ENCODE assay signal across 9 mouse cellular contexts in genomic region chr10:4341430-4341829, GRCm38 (mm10). TPM values are rescaled to one million over a fixed set of nuclear protein-coding genes. Genes with fewer than 3 reads are reported as not detected.
DNase-seq lines count a peak whose midpoint lies in the region; ATAC-seq and TF ChIP-seq lines count a peak whose summit lies in the region.
"Had no signal": no experiment of that assay in that cellular context is flagged by ENCODE, and none has a peak within 500 bp of the region (broad histone marks: within the 10 kb centered on the region; RNA-seq: fewer than 3 reads in every experiment).

No protein-coding gene starts in this region.

- H3K9me3 ChIP-seq in forebrain, embryonic 10.5 days, result no peaks in the 10 kb centered on the region
- H3K9me3 ChIP-seq in forebrain, embryonic 12.5 days, result no peaks in the 10 kb centered on the region
- no peaks in the 10 kb centered on the region for H3K9me3 ChIP-seq in neural tube, embryonic 12.5 days
- no peaks in the 10 kb centered on the region for H3K9me3 ChIP-seq in heart, postnatal 0 days (replicated peaks; ENCODE audit: control insufficient read depth, low read length)
- H3K9me3 ChIP-seq in lung, embryonic 15.5 days, result no peaks in the 10 kb centered on the region
- H3K9me3 ChIP-seq: limb, embryonic 13.5 days had no signal

- WGBS in forebrain, embryonic 10.5 days, result 24% methylated on average over 2 of the region's 2 CpGs
- whole genome bisulfite sequencing in forebrain, embryonic 12.5 days, result 29% methylated on average over 2 of the region's 2 CpGs
- WGBS in neural tube, embryonic 12.5 days, result 32% methylated on average over 2 of the region's 2 CpGs
- WGBS in heart, postnatal 0 days, result 8% methylated on average over 2 of the region's 2 CpGs
- WGBS in lung, embryonic 15.5 days, result 5% methylated on average over 2 of the region's 2 CpGs

- no peaks in the 10 kb centered on the region for H3K27me3 ChIP-seq in forebrain, embryonic 10.5 days (ENCODE audit: poor library complexity, severe bottlenecking)
- no peaks in the 10 kb centered on the region for H3K27me3 ChIP-seq in forebrain, embryonic 12.5 days
- H3K27me3 ChIP-seq in neural tube, embryonic 12.5 days (replicated peaks), result no peaks in the 10 kb centered on the region
- H3K27me3 ChIP-seq in heart, postnatal 0 days (ENCODE audit: control insufficient read depth, insufficient read depth, low read length), result no peaks in the 10 kb centered on the region
- no peaks in the 10 kb centered on the region for H3K27me3 ChIP-seq in lung, embryonic 15.5 days
- H3K27me3 ChIP-seq: limb, embryonic 13.5 days had no signal

- H3K4me1 ChIP-seq in forebrain, embryonic 10.5 days, result peaks cover 20% of the 10 kb centered on the region
- H3K4me1 ChIP-seq in forebrain, embryonic 12.5 days, result peaks cover 4% of the 10 kb centered on the region; the same call in 1 of the 2 replicates
- H3K4me1 ChIP-seq in neural tube, embryonic 12.5 days, result peaks cover 3% of the 10 kb centered on the region; the same call in 1 of the 2 replicates
- H3K4me1 ChIP-seq in heart, postnatal 0 days (ENCODE audit: control insufficient read depth, insufficient read depth), result 0 out of 2 replicates have a peak, but pooled peaks cover 10% of the 10 kb centered on the region
- peaks cover 28% of the 10 kb centered on the region for H3K4me1 ChIP-seq in lung, embryonic 15.5 days

- no peak for TF ChIP-seq POLR2A in brain, embryonic 14.5 days (IDR thresholded peaks at IDR 0.05; ENCODE audit: borderline replicate concordance, extremely low read depth, insufficient read depth, insufficient read length, poor library complexity, severe bottlenecking)

- no peak overlapping the region for H3K4me2 ChIP-seq in forebrain, embryonic 12.5 days
- H3K4me2 ChIP-seq in neural tube, embryonic 12.5 days (replicated peaks), result no peak overlapping the region; the same call in 1 of the 2 replicates
- H3K4me2 ChIP-seq in heart, postnatal 0 days (ENCODE audit: low read depth, low read length), result peak overlapping the region; percentile 12; the same call in 1 of the 2 replicates
- no peak overlapping the region for H3K4me2 ChIP-seq in lung, embryonic 15.5 days
- H3K4me2 ChIP-seq: limb, embryonic 13.5 days had no signal

- ATAC-seq in forebrain, embryonic 12.5 days (ENCODE audit: low FRiP score), result no peak
- 0 out of 2 replicates have a peak, but pooled peaks have one; percentile 42 for ATAC-seq in neural tube, embryonic 12.5 days (ENCODE audit: low FRiP score, low read depth)
- ATAC-seq in heart, postnatal 0 days (ENCODE audit: insufficient read depth, low read depth), result peak; percentile 67; the same call in 1 of the 2 replicates
- ATAC-seq in lung, embryonic 15.5 days (ENCODE audit: borderline replicate concordance, extremely low read depth, low FRiP score, low TSS enrichment), result 0 out of 2 replicates have a peak, but pooled peaks have one; percentile 41

- H3K36me3 ChIP-seq in forebrain, embryonic 10.5 days (replicated peaks), result no peaks in the 10 kb centered on the region
- no peaks in the 10 kb centered on the region for H3K36me3 ChIP-seq in forebrain, embryonic 12.5 days (replicated peaks)
- no peaks in the 10 kb centered on the region for H3K36me3 ChIP-seq in neural tube, embryonic 12.5 days
- no peaks in the 10 kb centered on the region for H3K36me3 ChIP-seq in heart, postnatal 0 days (replicated peaks; ENCODE audit: control insufficient read depth, insufficient read depth, low read length)
- no peaks in the 10 kb centered on the region for H3K36me3 ChIP-seq in lung, embryonic 15.5 days
- H3K36me3 ChIP-seq: limb, embryonic 13.5 days had no signal

- peak; percentile 38 for DNase-seq in forebrain, embryonic 10.5 days (ENCODE audit: extremely low spot score, low spot score)
- no peak for DNase-seq in neural tube, embryonic 10.5 days (ENCODE audit: extremely low spot score, low spot score)
- peak; percentile 54 for DNase-seq in brain, embryonic 14.5 days (ENCODE audit: low read depth)
- peak; percentile 62 for DNase-seq in heart, postnatal 0 days (ENCODE audit: low spot score)
- peak; percentile 68 for DNase-seq in testis, postnatal 10 days (ENCODE audit: low spot score)

- no peak for TF ChIP-seq EP300 in heart, postnatal 0 days (IDR thresholded peaks at IDR 0.05; ENCODE audit: low read depth)

- TF ChIP-seq CTCF in brain, embryonic 14.5 days (IDR thresholded peaks at IDR 0.05; ENCODE audit: borderline replicate concordance, extremely low read depth, insufficient read depth, insufficient read length), result peak; percentile 46; the same call in 1 of the 2 replicates
- peak; percentile 68 for TF ChIP-seq CTCF in heart, postnatal 0 days (IDR thresholded peaks at IDR 0.05; ENCODE audit: low read depth)

- H3K9ac ChIP-seq in forebrain, embryonic 12.5 days, result no peak overlapping the region
- no peak overlapping the region for H3K9ac ChIP-seq in neural tube, embryonic 12.5 days
- no peak overlapping the region for H3K9ac ChIP-seq in heart, postnatal 0 days (replicated peaks; ENCODE audit: low read depth, low read length)
- no peak overlapping the region for H3K9ac ChIP-seq in lung, embryonic 15.5 days
- H3K9ac ChIP-seq: limb, embryonic 13.5 days had no signal

- peak overlapping the region; percentile 56; the same call in 1 of the 2 replicates for H3K27ac ChIP-seq in forebrain, embryonic 10.5 days
- H3K27ac ChIP-seq in forebrain, embryonic 12.5 days, result no peak overlapping the region
- no peak overlapping the region for H3K27ac ChIP-seq in neural tube, embryonic 12.5 days
- no peak overlapping the region for H3K27ac ChIP-seq in heart, postnatal 0 days (ENCODE audit: low read depth)
- no peak overlapping the region for H3K27ac ChIP-seq in lung, embryonic 15.5 days
- H3K27ac ChIP-seq: limb, embryonic 13.5 days had no signal

- no peak overlapping the region for H3K4me3 ChIP-seq in forebrain, embryonic 10.5 days
- no peak overlapping the region for H3K4me3 ChIP-seq in forebrain, embryonic 12.5 days (replicated peaks)
- no peak overlapping the region for H3K4me3 ChIP-seq in neural tube, embryonic 12.5 days
- H3K4me3 ChIP-seq in heart, postnatal 0 days (ENCODE audit: low read depth, low read length), result no peak overlapping the region
- H3K4me3 ChIP-seq in lung, embryonic 15.5 days, result no peak overlapping the region
- H3K4me3 ChIP-seq: limb, embryonic 13.5 days had no signal

RNA-seq across cellular contexts. Expression of gene Zbtb2, which starts 46.5 kb away (rescaled TPM):
- polyA plus RNA-seq in forebrain, embryonic 10.5 days (2016; fragmentation: Nextera tagmentation; extraction: Ambion mirVana), result 19.7 and 21.6 TPM in 2 replicates
- 21.2 and 22.2 TPM in 2 replicates for polyA plus RNA-seq in forebrain, embryonic 12.5 days (2016; fragmentation: Nextera tagmentation; extraction: Ambion mirVana)
- 19.6 and 20.1 TPM in 2 replicates for polyA plus RNA-seq in neural tube, embryonic 12.5 days (2016; fragmentation: Nextera tagmentation; extraction: Ambion mirVana)
- polyA plus RNA-seq in brain, embryonic 14.5 days (2012; rRNA removed), result 16.3 and 16.8 TPM in 2 replicates
- total RNA-seq in heart, postnatal 0 days (2014; rRNA removed; ENCODE audit: low replicate concordance), result 16.3 and 19.8 TPM in 2 replicates
- 5.1 and 5.2 TPM in 2 replicates for polyA plus RNA-seq in heart, postnatal 0 days (2015; fragmentation: Nextera tagmentation; extraction: Ambion mirVana)
- 15.5 and 16.6 TPM in 2 replicates for polyA plus RNA-seq in lung, embryonic 15.5 days (2015; fragmentation: Nextera tagmentation; extraction: Ambion mirVana)
